Comparison of ENCODE assay signal across 8 mouse cellular contexts in genomic region chr1:128357452-128357851, GRCm38 (mm10). TPM values are rescaled to one million over a fixed set of nuclear protein-coding genes. Genes with fewer than 3 reads are reported as not detected.
DNase-seq lines count a peak whose midpoint lies in the region; ATAC-seq and TF ChIP-seq lines count a peak whose summit lies in the region.

No protein-coding gene starts in this region.

- TF ChIP-seq RAD21 in CH12.LX (IDR thresholded peaks at IDR 0.05; ENCODE audit: low read depth, low read length) = no peak

- H3K79me2 ChIP-seq in CH12.LX (replicated peaks; ENCODE audit: control insufficient read depth, extremely low read depth, insufficient read depth, poor library complexity, severe bottlenecking) = peaks cover 57% of the 10 kb centered on the region

- H3K27me3 ChIP-seq in heart, embryonic 13.5 days (replicated peaks) = no peaks in the 10 kb centered on the region
- no peaks in the 10 kb centered on the region for H3K27me3 ChIP-seq in CH12.LX (replicated peaks)
- H3K27me3 ChIP-seq in liver, embryonic 11.5 days (replicated peaks; ENCODE audit: control insufficient read depth, insufficient read depth, low read length) = no peaks in the 10 kb centered on the region

- no peaks in the 10 kb centered on the region for H3K9me3 ChIP-seq in heart, embryonic 13.5 days
- no peaks in the 10 kb centered on the region for H3K9me3 ChIP-seq in CH12.LX (replicated peaks; ENCODE audit: low read length)
- H3K9me3 ChIP-seq in liver, embryonic 11.5 days (ENCODE audit: control insufficient read depth, low read length) = no peaks in the 10 kb centered on the region

- intact Hi-C loops in heart, postnatal 25 days (cut with DNase I) = no loop called here

- DNase-seq in heart, postnatal 25 days (ENCODE audit: low spot score) = no peak
- peak; percentile 75 for DNase-seq in CH12.LX (ENCODE audit: extremely low read depth)
- DNase-seq in liver, embryonic 11.5 days (ENCODE audit: low spot score) = no peak
- no peak for DNase-seq in yolk sac, embryonic 10.5 days (ENCODE audit: low spot score)
- no peak for DNase-seq in cerebellum, adult 11 months
- no peak for DNase-seq in urinary bladder, postnatal 25 days (ENCODE audit: low spot score)

- 42% methylated on average over 3 of the region's 3 CpGs for WGBS in heart, embryonic 13.5 days
- WGBS in liver, embryonic 11.5 days = 55% methylated on average over 3 of the region's 3 CpGs

- in situ Hi-C loops in CH12.LX (cut with MboI; ENCODE audit: low pct_ligation_motif_present, low pct_unique_long_range_greater_than_20kb, low sequenced_read_pairs) = no loop called here

- dilution Hi-C loops in CH12.LX (cut with MboI; ENCODE audit: extremely low pct_ligation_motif_present, extremely low pct_unique_long_range_greater_than_20kb, low sequenced_read_pairs) = no loop called here

- peak overlapping the region; percentile 72 for H3K4me2 ChIP-seq in heart, embryonic 13.5 days
- H3K4me2 ChIP-seq in CH12.LX (ENCODE audit: insufficient read depth, low read depth, poor library complexity, severe bottlenecking) = peak overlapping the region; percentile 99
- H3K4me2 ChIP-seq in liver, embryonic 11.5 days = peak overlapping the region; percentile 89

- H3K27ac ChIP-seq in heart, embryonic 13.5 days (replicated peaks) = peak overlapping the region; percentile 93; the same call in 1 of the 2 replicates
- H3K27ac ChIP-seq in CH12.LX (ENCODE audit: insufficient read depth, low read depth) = peak overlapping the region; percentile 83
- H3K27ac ChIP-seq in embryonic fibroblast, embryonic 13.5 days (ENCODE audit: insufficient read depth, low read length) = peak overlapping the region; percentile 55
- H3K27ac ChIP-seq in liver, embryonic 11.5 days (ENCODE audit: low read depth, low read length) = 0 out of 2 replicates have a peak overlapping the region, but pooled peaks have one; percentile 2

- peaks cover 33% of the 10 kb centered on the region for H3K4me1 ChIP-seq in heart, embryonic 13.5 days
- peaks cover 0 to 37% of the 10 kb centered on the region in 2 experiments; a peak in 2 of 4 replicates for H3K4me1 ChIP-seq in CH12.LX (ENCODE audit: control insufficient read depth in 1 of 2, insufficient read depth in 2 of 2)
- no peaks in the 10 kb centered on the region; the same call in 1 of the 2 replicates for H3K4me1 ChIP-seq in embryonic fibroblast, embryonic 13.5 days (ENCODE audit: control insufficient read depth, insufficient read depth, low read length)
- H3K4me1 ChIP-seq in liver, embryonic 11.5 days (replicated peaks; ENCODE audit: control insufficient read depth, insufficient read depth, low read length) = peaks cover 7% of the 10 kb centered on the region

- TF ChIP-seq POLR2A in CH12.LX (IDR thresholded peaks at IDR 0.05; ENCODE audit: low read depth, low read length) = peak; percentile 60
- no peak for TF ChIP-seq POLR2A in embryonic fibroblast, embryonic 13.5 days (IDR thresholded peaks at IDR 0.05; ENCODE audit: low read depth, low read length)

- ATAC-seq in heart, embryonic 13.5 days (ENCODE audit: extremely low read depth, insufficient number of reproducible peaks, low FRiP score, low TSS enrichment) = no peak
- ATAC-seq in liver, embryonic 11.5 days (replicated peaks; ENCODE audit: low FRiP score) = no peak

- peak overlapping the region; percentile 92 for H3K9ac ChIP-seq in heart, embryonic 13.5 days
- peak overlapping the region; percentile 72 for H3K9ac ChIP-seq in CH12.LX (ENCODE audit: insufficient read depth, low read depth)
- H3K9ac ChIP-seq in liver, embryonic 11.5 days (ENCODE audit: low read depth, low read length) = peak overlapping the region; percentile 94

- peak overlapping the region; percentile 92 for H3K4me3 ChIP-seq in heart, embryonic 13.5 days
- H3K4me3 ChIP-seq in CH12.LX (replicated peaks in 1 of 3; ENCODE audit: low read depth in 2 of 3, low read length in 2 of 3, poor library complexity in 1 of 3) = peak overlapping the region; percentile 77 to 95 (median 85)
- peak overlapping the region; percentile 88; the same call in 1 of the 2 replicates for H3K4me3 ChIP-seq in embryonic fibroblast, embryonic 13.5 days (ENCODE audit: insufficient read depth, low read length)
- peak overlapping the region; percentile 86 for H3K4me3 ChIP-seq in liver, embryonic 11.5 days (ENCODE audit: low read depth, low read length)

- 0 out of 4 replicates have a peak, but pooled peaks of 1 of the 2 experiments have one; percentile 15 for TF ChIP-seq CTCF in CH12.LX (conservative IDR thresholded peaks at IDR 0.05 in 1 of 2, IDR thresholded peaks at IDR 0.05 in 1 of 2; ENCODE audit: low read depth in 2 of 2, low read length in 2 of 2)
- no peak for TF ChIP-seq CTCF in embryonic fibroblast, embryonic 13.5 days (IDR thresholded peaks at IDR 0.05; ENCODE audit: borderline replicate concordance, insufficient read depth, low read length)

- peak; percentile 79 for TF ChIP-seq EP300 in CH12.LX (IDR thresholded peaks at IDR 0.05; ENCODE audit: low read length)

- peaks cover 54% of the 10 kb centered on the region for H3K36me3 ChIP-seq in heart, embryonic 13.5 days
- peaks cover 25 to 54% of the 10 kb centered on the region in 2 experiments for H3K36me3 ChIP-seq in CH12.LX (replicated peaks in 1 of 2; ENCODE audit: control insufficient read depth in 1 of 2, insufficient read depth in 1 of 2, low read length in 1 of 2)
- peaks cover 25% of the 10 kb centered on the region; the same call in 1 of the 2 replicates for H3K36me3 ChIP-seq in liver, embryonic 11.5 days (ENCODE audit: control insufficient read depth, insufficient read depth, low read length)

TF ChIP-seq in CH12.LX, 34 proteins besides CTCF, POLR2A, EP300 and RAD21 (continues in another document):
- TF ChIP-seq JUN (IDR thresholded peaks at IDR 0.05; ENCODE audit: insufficient read depth, low read depth, low read length) (peak; percentile 93), E2F4 (IDR thresholded peaks at IDR 0.05; ENCODE audit: insufficient replicate concordance, low read depth, low read length) (0 out of 2 replicates have a peak, but pooled peaks have one; percentile 23), MAX (IDR thresholded peaks at IDR 0.05; ENCODE audit: low read length) (peak; percentile 87), IRF4 (IDR thresholded peaks at IDR 0.05; ENCODE audit: low read depth, low read length) (peak; percentile 86), POLR2AphosphoS2 (IDR thresholded peaks at IDR 0.05; ENCODE audit: low read depth, low read length) (0 out of 2 replicates have a peak, but pooled peaks have one; percentile 8), NRF1 (IDR thresholded peaks at IDR 0.05; ENCODE audit: low read depth, low read length) (no peak), ETS1 (conservative IDR thresholded peaks at IDR 0.05; ENCODE audit: low read depth, low read length) (peak; percentile 88), RCOR1 (conservative IDR thresholded peaks at IDR 0.05; ENCODE audit: low read depth, low read length) (no peak), MAFK (IDR thresholded peaks at IDR 0.05; ENCODE audit: insufficient replicate concordance, low read length) (no peak), BHLHE40 (IDR thresholded peaks at IDR 0.05; ENCODE audit: low read depth, low read length) (no peak), KAT2A (IDR thresholded peaks at IDR 0.05; ENCODE audit: insufficient replicate concordance, low read length) (no peak), TCF12 (IDR thresholded peaks at IDR 0.05; ENCODE audit: low read depth, low read length) (no peak; the same call in 1 of the 2 replicates), GABPA (IDR thresholded peaks at IDR 0.05; ENCODE audit: insufficient replicate concordance, low read depth, low read length) (no peak), ZC3H11A (IDR thresholded peaks at IDR 0.05; ENCODE audit: low read depth, low read length) (no peak), USF2 (conservative IDR thresholded peaks at IDR 0.05; ENCODE audit: low read depth, low read length) (no peak), MEF2A (IDR thresholded peaks at IDR 0.05; ENCODE audit: borderline replicate concordance, low read depth, low read length) (peak; percentile 91), UBTF (IDR thresholded peaks at IDR 0.05; ENCODE audit: low read depth, low read length) (no peak), MYC (IDR thresholded peaks at IDR 0.05; ENCODE audit: low read depth, low read length) (peak; percentile 97), ZMIZ1 (IDR thresholded peaks at IDR 0.05; ENCODE audit: low read depth, low read length) (0 out of 2 replicates have a peak, but pooled peaks have one; percentile 21), MAZ (IDR thresholded peaks at IDR 0.05; ENCODE audit: low read depth, low read length) (no peak), SMC3 (IDR thresholded peaks at IDR 0.05; ENCODE audit: low read depth, low read length) (no peak), PAX5 (IDR thresholded peaks at IDR 0.05; ENCODE audit: low read length) (no peak)

RNA-seq across cellular contexts. Expression of gene Mcm6, which starts 2.0 kb away (rescaled TPM):
- polyA plus RNA-seq in heart, embryonic 13.5 days (2015; fragmentation: Nextera tagmentation; extraction: Ambion mirVana) = 146 and 153 TPM in 2 replicates
- 1 to 10 TPM; 6.3 to 6.4 TPM for total RNA-seq in heart, postnatal 25 days (2021)
- total RNA-seq in CH12.LX (2012; rRNA removed) = 260 and 289 TPM in 2 replicates
- total RNA-seq in CH12.LX (2014; rRNA removed) = 457 and 467 TPM in 2 replicates
- 296 and 297 TPM in 2 replicates for polyA plus RNA-seq in CH12.LX (2012; ENCODE audit: insufficient read length, low read depth)
- 74.6 and 91.1 TPM in 2 replicates for polyA plus RNA-seq in embryonic fibroblast, embryonic 13.5 days (2011; ENCODE audit: insufficient read length, low read depth, missing spikeins)
- 384 and 445 TPM in 2 replicates for polyA plus RNA-seq in liver, embryonic 11.5 days (2014; fragmentation: Nextera tagmentation; extraction: Ambion mirVana)

RNA-seq across cellular contexts. Expression of gene Lct, which starts 29.3 kb away (rescaled TPM):
- 0.03 and 0.04 TPM in 2 replicates for polyA plus RNA-seq in heart, embryonic 13.5 days (2015; fragmentation: Nextera tagmentation; extraction: Ambion mirVana)
- total RNA-seq in heart, postnatal 25 days (2021) = not detected
- total RNA-seq in CH12.LX (2012; rRNA removed) (0.04 and 0.08 TPM in 2 replicates), CH12.LX (2014; rRNA removed) (0.07 and 0.19 TPM in 2 replicates)
- 0.11 and 0.14 TPM in 2 replicates for polyA plus RNA-seq in CH12.LX (2012; ENCODE audit: insufficient read length, low read depth)
- 0.13 TPM in 1 of 2 replicates, not detected in the other for polyA plus RNA-seq in embryonic fibroblast, embryonic 13.5 days (2011; ENCODE audit: insufficient read length, low read depth, missing spikeins)
- 0.06 and 0.10 TPM in 2 replicates for polyA plus RNA-seq in liver, embryonic 11.5 days (2014; fragmentation: Nextera tagmentation; extraction: Ambion mirVana)

RNA-seq across cellular contexts. Expression of gene Dars, which starts 59.7 kb away (rescaled TPM):
- 98.5 and 99.1 TPM in 2 replicates for polyA plus RNA-seq in heart, embryonic 13.5 days (2015; fragmentation: Nextera tagmentation; extraction: Ambion mirVana)
- 10 to 100 TPM; 61.0 to 63.0 TPM for total RNA-seq in heart, postnatal 25 days (2021)
- total RNA-seq in CH12.LX (2012; rRNA removed) (166 and 177 TPM in 2 replicates), CH12.LX (2014; rRNA removed) (339 and 375 TPM in 2 replicates)
- polyA plus RNA-seq in CH12.LX (2012; ENCODE audit: insufficient read length, low read depth) = 190 and 206 TPM in 2 replicates
- 108 TPM in 2 replicates for polyA plus RNA-seq in embryonic fibroblast, embryonic 13.5 days (2011; ENCODE audit: insufficient read length, low read depth, missing spikeins)
- 156 and 171 TPM in 2 replicates for polyA plus RNA-seq in liver, embryonic 11.5 days (2014; fragmentation: Nextera tagmentation; extraction: Ambion mirVana)

Comparison
In these comparisons a context has a peak if more than half of its experiments do, and no peak if none do; other contexts are left out.
1. H3K27ac ChIP-seq: peak in every context shown above with its lines; median percentile 93 in heart, embryonic 13.5 days; 83 in CH12.LX; 55 in embryonic fibroblast, embryonic 13.5 days; 2 in liver, embryonic 11.5 days.